Mouse (Mus musculus) heart, embryonic 14.5 days (tissue): ENCODE results near the gene Grm7. TPM values are rescaled to one million over a fixed set of nuclear protein-coding genes. Genes with fewer than 3 reads are reported as not detected.

Experiments used
- ATAC-seq: fragments of 200-750 bp; cut with Nextera tagmentation; 2 replicates; pipeline ENCODE4 v1.8.0; 2017; ENCODE audit warnings: low read depth, moderate TSS enrichment; ENCODE audit not compliant: insufficient number of reproducible peaks, insufficient read depth, low FRiP score
- H3K27ac ChIP-seq, 2 experiments: fragments of 200-500 bp in 1 of 2; fragments of 300-500 bp in 1 of 2; sonication (generic) in 1 of 2; replicated peaks in 1 of 2; 2 replicates each; pipeline ENCODE4 v1.5.1; 2012 to 2014; ENCODE audit warnings: low read depth in 2 of 2, low read length in 2 of 2, control low read depth in 1 of 2, mild to moderate bottlenecking in 1 of 2, mixed read lengths in 1 of 2; ENCODE audit not compliant: control insufficient read depth in 1 of 2, insufficient read depth in 1 of 2
- H3K27me3 ChIP-seq: fragments of 300-500 bp; sonication (generic); 2 replicates; pipeline ENCODE4 v1.6.1; 2014; ENCODE audit warnings: mild to moderate bottlenecking, low read length, control low read depth; ENCODE audit not compliant: control insufficient read depth, insufficient read depth
- H3K36me3 ChIP-seq: fragments of 300-500 bp; sonication (generic); 2 replicates; pipeline ENCODE4 v1.6.1; 2014; ENCODE audit warnings: mild to moderate bottlenecking, control low read depth, low read length, mixed read lengths; ENCODE audit not compliant: control insufficient read depth, insufficient read depth
- H3K4me1 ChIP-seq, 2 experiments: fragments of 200-500 bp in 1 of 2; fragments of 300-500 bp in 1 of 2; sonication (generic) in 1 of 2; 2 replicates each; pipeline ENCODE4 v1.6.1; 2012 to 2014; ENCODE audit warnings: low read length in 2 of 2, control low read depth in 1 of 2, mixed read lengths in 1 of 2; ENCODE audit not compliant: control insufficient read depth in 2 of 2, insufficient read depth in 2 of 2
- H3K4me2 ChIP-seq: fragments of 300-500 bp; sonication (generic); 2 replicates; pipeline ENCODE4 v1.6.1; 2014; ENCODE audit warnings: mild to moderate bottlenecking, low read length
- H3K4me3 ChIP-seq, 2 experiments: fragments of 200-500 bp in 1 of 2; fragments of 300-500 bp in 1 of 2; sonication (generic) in 1 of 2; 2 replicates each; pipeline ENCODE4 v1.5.1; 2012 to 2014; ENCODE audit warnings: low read length in 2 of 2, mild to moderate bottlenecking in 2 of 2, control low read depth in 1 of 2, low read depth in 1 of 2, moderate library complexity in 1 of 2; ENCODE audit not compliant: control insufficient read depth in 1 of 2, insufficient read depth in 1 of 2
- H3K9ac ChIP-seq: fragments of 300-500 bp; sonication (generic); 2 replicates; pipeline ENCODE4 v1.6.1; 2014; ENCODE audit warnings: mild to moderate bottlenecking, low read length
- H3K9me3 ChIP-seq: fragments of 300-500 bp; sonication (generic); 2 replicates; pipeline ENCODE4 v1.6.1; 2016; ENCODE audit warnings: low read length, control low read depth; ENCODE audit not compliant: control insufficient read depth
- WGBS: fragments of 180-500 bp; shearing (Covaris S2); extraction: QIAGEN DNeasy Blood & Tissue Kit; methylation state at CpG from one replicate; pipeline ENCODE4 v1.1.7; 2014; 5-methylcytosine and 5-hydroxymethylcytosine counted together
- polyA plus RNA-seq: library from polyadenylated mRNA; unstranded; fragments of >200 nt; fragmentation: Nextera tagmentation; extraction: Ambion mirVana; gene quantifications from 2 replicates; pipeline ENCODE4 v1.2.1, GENCODE M21; 2014

The Grm7 gene
- polyA plus RNA-seq, 1 experiment from 2014 or later, result 0.73 TPM

- WGBS, result 76% methylated on average over 2 of the region's 2 CpGs
- Histone ChIP-seq H3K4me3 (no peak overlapping the region), H3K27me3 (no peaks in the 10 kb centered on the region), H3K9me3 (no peaks in the 10 kb centered on the region), H3K9ac (no peak overlapping the region), H3K36me3 (no peaks in the 10 kb centered on the region), H3K27ac (no peak overlapping the region), H3K4me1 (no peaks in the 10 kb centered on the region), H3K4me2 (no peak overlapping the region)
- no peak for ATAC-seq
Measured at GRCm38 (mm10) chr6:111446228-111446627, 800.8 kb downstream of the Grm7 start.

DNA sequence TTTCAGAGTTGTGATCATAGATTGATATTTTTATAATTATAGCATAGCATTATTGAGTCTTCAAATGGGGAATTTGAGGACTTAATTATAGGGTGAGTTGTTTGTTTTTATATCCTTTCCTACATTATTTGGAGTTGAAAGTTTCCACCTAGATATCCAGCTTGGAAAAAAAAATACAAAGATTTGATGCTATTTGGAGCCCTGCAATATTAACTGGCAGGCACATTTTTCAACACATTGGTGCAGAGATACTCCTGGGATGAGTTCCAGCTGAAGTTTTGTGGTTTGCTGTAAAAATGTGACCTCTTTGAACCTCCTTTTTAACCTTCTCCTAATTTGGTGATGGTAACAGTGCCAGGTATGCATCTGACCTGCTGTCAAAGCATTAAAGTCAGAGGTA is 802.5 kb downstream of the Grm7 start:
- ATAC-seq, result no peak
- Histone ChIP-seq H3K4me2 (no peak overlapping the region), H3K4me1 (no peaks in the 10 kb centered on the region), H3K36me3 (no peaks in the 10 kb centered on the region), H3K4me3 (no peak overlapping the region), H3K9me3 (no peaks in the 10 kb centered on the region), H3K27me3 (no peaks in the 10 kb centered on the region), H3K9ac (no peak overlapping the region), H3K27ac (no peak overlapping the region)

- Histone ChIP-seq H3K27me3 (no peaks in the 10 kb centered on the region), H3K4me1 (no peaks in the 10 kb centered on the region), H3K27ac (no peak overlapping the region), H3K4me2 (no peak overlapping the region), H3K9ac (no peak overlapping the region), H3K9me3 (no peaks in the 10 kb centered on the region), H3K4me3 (no peak overlapping the region), H3K36me3 (no peaks in the 10 kb centered on the region)
- no peak for ATAC-seq
- 42% methylated on average over 3 of the region's 3 CpGs for WGBS
Measured at GRCm38 (mm10) chr6:111449054-111449783, 803.8 kb downstream of the Grm7 start.

GRCm38 (mm10) chr6:111481866-111482265 is 836.5 kb downstream of the Grm7 start:
- Histone ChIP-seq H3K4me3 (no peak overlapping the region), H3K36me3 (no peaks in the 10 kb centered on the region), H3K9me3 (no peaks in the 10 kb centered on the region), H3K27ac (no peak overlapping the region), H3K9ac (no peak overlapping the region), H3K27me3 (no peaks in the 10 kb centered on the region), H3K4me1 (no peaks in the 10 kb centered on the region), H3K4me2 (no peak overlapping the region)
- WGBS, result 51% methylated on average over 1 of the region's 1 CpGs
- no peak for ATAC-seq

- H3K36me3 ChIP-seq, result no peaks in the 10 kb centered on the region
- no peak for ATAC-seq
- H3K27me3 ChIP-seq, result no peaks in the 10 kb centered on the region
- no peak overlapping the region for H3K4me3 ChIP-seq
- no peak overlapping the region for H3K9ac ChIP-seq
- no peak overlapping the region for H3K4me2 ChIP-seq
- no peaks in the 10 kb centered on the region for H3K4me1 ChIP-seq
- H3K27ac ChIP-seq, result no peak overlapping the region
- no peaks in the 10 kb centered on the region for H3K9me3 ChIP-seq
Measured at GRCm38 (mm10) chr6:111486081-111486480, 840.7 kb downstream of the Grm7 start.

DNA sequence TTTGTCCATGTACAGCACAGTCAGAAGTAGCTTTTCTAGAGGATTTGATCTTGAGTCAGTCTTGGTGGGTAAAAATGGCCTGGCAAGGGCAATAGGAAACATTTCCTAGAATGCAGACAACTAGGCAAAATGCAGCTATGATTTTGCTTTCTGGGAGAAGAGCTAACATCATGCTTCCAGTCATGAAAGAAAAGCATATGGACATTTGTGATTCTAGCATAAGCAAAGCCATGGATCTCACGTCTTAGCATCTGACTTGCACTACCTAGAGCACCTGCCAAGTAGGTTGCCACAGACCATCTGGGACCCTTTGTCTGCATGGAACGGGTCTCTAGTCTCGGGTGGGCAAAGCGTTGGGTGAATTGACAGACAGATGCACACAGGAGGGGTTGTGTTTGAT is 842.2 kb downstream of the Grm7 start:
- no peaks in the 10 kb centered on the region for H3K9me3 ChIP-seq
- no peaks in the 10 kb centered on the region for H3K4me1 ChIP-seq
- H3K9ac ChIP-seq, result no peak overlapping the region
- 84% methylated on average over 4 of the region's 4 CpGs for WGBS
- no peaks in the 10 kb centered on the region for H3K36me3 ChIP-seq
- no peak overlapping the region for H3K4me2 ChIP-seq
- no peak for ATAC-seq
- no peak overlapping the region for H3K27ac ChIP-seq
- H3K4me3 ChIP-seq, result no peak overlapping the region
- H3K27me3 ChIP-seq, result no peaks in the 10 kb centered on the region

- Histone ChIP-seq H3K9me3 (no peaks in the 10 kb centered on the region), H3K9ac (no peak overlapping the region), H3K4me3 (no peak overlapping the region), H3K27me3 (no peaks in the 10 kb centered on the region), H3K27ac (no peak overlapping the region), H3K4me2 (no peak overlapping the region), H3K36me3 (no peaks in the 10 kb centered on the region), H3K4me1 (no peaks in the 10 kb centered on the region)
- ATAC-seq, result no peak
Measured at GRCm38 (mm10) chr6:111492166-111492565, 846.8 kb downstream of the Grm7 start.

- no peaks in the 10 kb centered on the region for H3K4me1 ChIP-seq
- no peak for ATAC-seq
- no peaks in the 10 kb centered on the region for H3K27me3 ChIP-seq
- H3K27ac ChIP-seq, result no peak overlapping the region
- no peak overlapping the region for H3K9ac ChIP-seq
- no peak overlapping the region for H3K4me2 ChIP-seq
- no peaks in the 10 kb centered on the region for H3K9me3 ChIP-seq
- no peak overlapping the region for H3K4me3 ChIP-seq
- H3K36me3 ChIP-seq, result no peaks in the 10 kb centered on the region
- WGBS, result 70% methylated on average over 5 of the region's 5 CpGs
Measured at GRCm38 (mm10) chr6:111499542-111499941, 854.2 kb downstream of the Grm7 start.
